Mouse (Mus musculus): ENCODE results near the gene Fbln1. TPM values are rescaled to one million over a fixed set of nuclear protein-coding genes. Genes with fewer than 3 reads are reported as not detected.

Fbln1 gene
- polyA plus RNA-seq, 1 experiment from 2014 or later, result 145 TPM

- peaks cover 32% of the 10 kb centered on the region for H3K4me1 ChIP-seq (ENCODE audit: control insufficient read depth, insufficient read depth, low read length)
- no peak overlapping the region for H3K9ac ChIP-seq (ENCODE audit: low read depth, low read length)
- H3K36me3 ChIP-seq (ENCODE audit: control insufficient read depth, insufficient read depth, low read length), result no peaks in the 10 kb centered on the region
- H3K27ac ChIP-seq (ENCODE audit: low read depth, low read length), result peak overlapping the region; percentile 73; the same call in 1 of the 2 replicates
- ATAC-seq (replicated peaks; ENCODE audit: insufficient number of reproducible peaks, low FRiP score, low TSS enrichment), result no peak
- no peaks in the 10 kb centered on the region for H3K9me3 ChIP-seq (replicated peaks; ENCODE audit: control insufficient read depth, low read length)
- no peak overlapping the region for H3K4me3 ChIP-seq (ENCODE audit: low read depth, low read length)
- H3K4me2 ChIP-seq, result no peak overlapping the region
- WGBS (ENCODE audit: insufficient replicate concordance), result 55% methylated on average over 10 of the region's 10 CpGs
- no peaks in the 10 kb centered on the region for H3K27me3 ChIP-seq (ENCODE audit: control insufficient read depth, insufficient read depth, low read length)
Measured at GRCm38 (mm10) chr15:85174060-85174459, 31.7 kb upstream of the Fbln1 start.

- no peaks in the 10 kb centered on the region for H3K9me3 ChIP-seq (replicated peaks; ENCODE audit: control insufficient read depth, low read length)
- ATAC-seq (replicated peaks; ENCODE audit: insufficient number of reproducible peaks, low FRiP score, low TSS enrichment), result no peak
- WGBS (ENCODE audit: insufficient replicate concordance), result 57% methylated on average over 8 of the region's 8 CpGs
- H3K4me3 ChIP-seq (ENCODE audit: low read depth, low read length), result 0 out of 2 replicates have a peak overlapping the region, but pooled peaks have one; percentile 8
- H3K4me2 ChIP-seq, result peak overlapping the region; percentile 51
- peak overlapping the region; percentile 34; the same call in 1 of the 2 replicates for H3K9ac ChIP-seq (ENCODE audit: low read depth, low read length)
- H3K4me1 ChIP-seq (ENCODE audit: control insufficient read depth, insufficient read depth, low read length), result peaks cover 38% of the 10 kb centered on the region
- H3K36me3 ChIP-seq (ENCODE audit: control insufficient read depth, insufficient read depth, low read length), result no peaks in the 10 kb centered on the region
- no peaks in the 10 kb centered on the region for H3K27me3 ChIP-seq (ENCODE audit: control insufficient read depth, insufficient read depth, low read length)
- H3K27ac ChIP-seq (ENCODE audit: low read depth, low read length), result peak overlapping the region; percentile 84
Measured at GRCm38 (mm10) chr15:85177576-85177975, 28.2 kb upstream of the Fbln1 start.

DNA sequence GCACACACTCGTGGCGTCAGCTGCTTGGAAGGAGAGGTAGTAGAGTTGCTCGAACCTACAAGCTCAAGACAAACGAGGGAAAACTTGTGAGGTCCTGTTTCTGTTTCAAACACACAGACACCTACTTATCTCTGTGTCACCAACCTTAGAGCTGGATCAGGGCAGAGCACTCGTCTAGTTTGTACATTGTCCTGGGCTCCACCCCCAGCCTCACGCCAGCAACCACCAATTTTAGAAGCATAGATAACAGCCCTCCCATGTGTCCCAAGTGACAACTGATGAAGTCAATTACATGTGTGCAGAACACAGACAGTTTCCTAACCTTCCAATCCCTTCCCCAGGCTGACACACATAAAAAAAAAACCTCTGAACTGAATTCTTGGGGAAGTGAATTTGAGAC is 27.6 kb upstream of the Fbln1 start:
- H3K9me3 ChIP-seq (replicated peaks; ENCODE audit: control insufficient read depth, low read length), result no peaks in the 10 kb centered on the region
- peak overlapping the region; percentile 84 for H3K27ac ChIP-seq (ENCODE audit: low read depth, low read length)
- no peak overlapping the region for H3K4me3 ChIP-seq (ENCODE audit: low read depth, low read length)
- H3K4me1 ChIP-seq (ENCODE audit: control insufficient read depth, insufficient read depth, low read length), result peaks cover 34% of the 10 kb centered on the region
- no peaks in the 10 kb centered on the region for H3K27me3 ChIP-seq (ENCODE audit: control insufficient read depth, insufficient read depth, low read length)
- no peaks in the 10 kb centered on the region for H3K36me3 ChIP-seq (ENCODE audit: control insufficient read depth, insufficient read depth, low read length)
- H3K4me2 ChIP-seq, result peak overlapping the region; percentile 51
- peak; percentile 81; the same call in 1 of the 2 replicates for ATAC-seq (replicated peaks; ENCODE audit: insufficient number of reproducible peaks, low FRiP score, low TSS enrichment)
- WGBS (ENCODE audit: insufficient replicate concordance), result 31% methylated on average over 6 of the region's 6 CpGs
- 0 out of 2 replicates have a peak overlapping the region, but pooled peaks have one; percentile 34 for H3K9ac ChIP-seq (ENCODE audit: low read depth, low read length)

DNA sequence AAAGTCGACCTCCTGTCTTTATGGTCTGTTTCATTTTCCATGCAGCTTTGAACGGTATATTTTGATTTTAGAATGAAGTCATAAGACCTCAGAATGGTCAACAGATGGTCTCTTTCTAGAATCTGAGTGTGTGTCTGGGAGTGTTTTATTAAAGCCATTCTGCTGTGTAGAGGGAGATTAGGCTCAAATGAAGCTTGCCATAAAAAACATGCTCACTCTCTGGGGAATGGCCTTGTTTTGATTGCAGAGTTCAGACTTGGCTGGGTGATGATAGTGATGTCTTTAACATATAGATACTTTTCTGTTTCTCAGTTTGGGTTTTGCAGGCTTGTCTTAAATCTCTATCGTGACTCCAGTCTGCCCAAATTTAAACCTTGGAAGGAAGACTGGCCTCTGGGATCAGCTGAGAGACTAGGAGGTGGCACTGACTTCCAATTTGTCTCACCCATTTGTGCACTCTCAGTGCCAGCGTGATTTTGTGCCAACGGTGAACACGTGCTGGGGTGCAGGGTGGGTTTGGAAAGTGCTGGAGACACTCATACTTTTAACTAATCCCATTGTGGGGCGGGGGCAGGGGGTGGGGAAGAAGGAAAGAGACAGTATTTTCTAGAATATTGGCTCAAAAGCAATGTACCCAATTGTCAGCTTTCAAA is 26.1 kb upstream of the Fbln1 start:
- H3K9me3 ChIP-seq (replicated peaks; ENCODE audit: control insufficient read depth, low read length), result no peaks in the 10 kb centered on the region
- H3K27ac ChIP-seq (ENCODE audit: low read depth, low read length), result peak overlapping the region; percentile 35; the same call in 1 of the 2 replicates
- 66% methylated on average over 7 of the region's 7 CpGs for WGBS (ENCODE audit: insufficient replicate concordance)

DNA sequence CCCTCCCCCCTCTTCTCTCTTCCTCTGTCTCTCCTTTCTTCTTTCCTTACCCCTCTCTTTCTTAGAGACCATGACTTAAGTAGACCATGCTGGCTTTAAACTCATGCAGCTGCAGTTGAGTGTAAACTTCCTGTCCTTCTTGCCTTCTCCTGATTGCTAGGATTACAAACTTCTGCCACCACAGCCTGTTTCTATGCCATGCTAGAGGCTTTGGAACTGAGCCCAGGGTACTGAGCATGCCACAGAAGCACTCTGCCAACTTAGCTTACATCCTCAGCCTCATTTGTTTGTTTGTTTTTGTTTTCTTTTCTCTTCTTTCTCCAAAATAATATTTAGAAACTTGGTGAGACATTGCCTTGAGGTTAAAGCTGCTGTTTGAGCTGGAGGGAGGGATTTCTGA is 25.4 kb upstream of the Fbln1 start:
- Histone ChIP-seq H3K9ac (ENCODE audit: low read depth, low read length) (no peak overlapping the region), H3K4me3 (ENCODE audit: low read depth, low read length) (no peak overlapping the region), H3K36me3 (ENCODE audit: control insufficient read depth, insufficient read depth, low read length) (no peaks in the 10 kb centered on the region), H3K9me3 (replicated peaks; ENCODE audit: control insufficient read depth, low read length) (no peaks in the 10 kb centered on the region), H3K4me2 (no peak overlapping the region), H3K4me1 (ENCODE audit: control insufficient read depth, insufficient read depth, low read length) (peaks cover 24% of the 10 kb centered on the region), H3K27ac (ENCODE audit: low read depth, low read length) (no peak overlapping the region), H3K27me3 (ENCODE audit: control insufficient read depth, insufficient read depth, low read length) (no peaks in the 10 kb centered on the region)
- ATAC-seq (replicated peaks; ENCODE audit: insufficient number of reproducible peaks, low FRiP score, low TSS enrichment), result no peak

More for the DNA sequence above, 26.1 kb upstream of the Fbln1 start:
- H3K4me3 ChIP-seq (ENCODE audit: low read depth, low read length), result no peak overlapping the region
- H3K36me3 ChIP-seq (ENCODE audit: control insufficient read depth, insufficient read depth, low read length), result no peaks in the 10 kb centered on the region
- no peaks in the 10 kb centered on the region for H3K27me3 ChIP-seq (ENCODE audit: control insufficient read depth, insufficient read depth, low read length)
- H3K4me1 ChIP-seq (ENCODE audit: control insufficient read depth, insufficient read depth, low read length), result peaks cover 24% of the 10 kb centered on the region
- ATAC-seq (replicated peaks; ENCODE audit: insufficient number of reproducible peaks, low FRiP score, low TSS enrichment), result no peak
- no peak overlapping the region for H3K9ac ChIP-seq (ENCODE audit: low read depth, low read length)
- H3K4me2 ChIP-seq, result no peak overlapping the region

DNA sequence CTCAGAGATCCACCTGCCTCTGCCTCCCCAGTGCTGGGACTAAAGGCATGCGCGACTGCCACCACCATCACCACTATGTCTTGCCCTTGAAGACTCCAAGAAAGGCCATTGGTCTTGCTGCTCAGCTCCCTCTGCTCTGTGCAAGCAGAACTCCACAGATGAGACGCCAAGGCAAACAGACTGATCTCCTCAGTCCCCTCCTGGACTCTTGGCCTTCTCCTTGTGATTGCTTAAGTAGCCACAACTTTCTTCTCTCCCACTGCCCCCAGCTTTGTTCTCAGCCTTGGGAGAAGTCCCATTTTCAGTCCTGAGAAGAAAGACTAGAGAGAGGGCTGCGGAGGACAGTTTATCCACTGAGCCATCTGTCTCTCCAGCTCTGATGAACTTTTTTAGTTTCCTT is 23.7 kb upstream of the Fbln1 start:
- no peaks in the 10 kb centered on the region for H3K27me3 ChIP-seq (ENCODE audit: control insufficient read depth, insufficient read depth, low read length)
- H3K36me3 ChIP-seq (ENCODE audit: control insufficient read depth, insufficient read depth, low read length), result no peaks in the 10 kb centered on the region
- H3K4me1 ChIP-seq (ENCODE audit: control insufficient read depth, insufficient read depth, low read length), result peaks cover 22% of the 10 kb centered on the region
- no peak overlapping the region for H3K4me3 ChIP-seq (ENCODE audit: low read depth, low read length)
- H3K4me2 ChIP-seq, result no peak overlapping the region
- WGBS (ENCODE audit: insufficient replicate concordance), result 79% methylated on average over 4 of the region's 4 CpGs
- ATAC-seq (replicated peaks; ENCODE audit: insufficient number of reproducible peaks, low FRiP score, low TSS enrichment), result no peak
- H3K9ac ChIP-seq (ENCODE audit: low read depth, low read length), result no peak overlapping the region
- H3K9me3 ChIP-seq (replicated peaks; ENCODE audit: control insufficient read depth, low read length), result no peaks in the 10 kb centered on the region
- no peak overlapping the region for H3K27ac ChIP-seq (ENCODE audit: low read depth, low read length)

- H3K9ac ChIP-seq (ENCODE audit: low read depth, low read length), result no peak overlapping the region
- no peaks in the 10 kb centered on the region for H3K9me3 ChIP-seq (replicated peaks; ENCODE audit: control insufficient read depth, low read length)
- no peaks in the 10 kb centered on the region for H3K4me1 ChIP-seq (ENCODE audit: control insufficient read depth, insufficient read depth, low read length)
- no peak for ATAC-seq (replicated peaks; ENCODE audit: insufficient number of reproducible peaks, low FRiP score, low TSS enrichment)
- no peak overlapping the region for H3K4me3 ChIP-seq (ENCODE audit: low read depth, low read length)
- H3K27me3 ChIP-seq (ENCODE audit: control insufficient read depth, insufficient read depth, low read length), result no peaks in the 10 kb centered on the region
- 70% methylated on average over 7 of the region's 7 CpGs for WGBS (ENCODE audit: insufficient replicate concordance)
- H3K4me2 ChIP-seq, result no peak overlapping the region
- no peaks in the 10 kb centered on the region for H3K36me3 ChIP-seq (ENCODE audit: control insufficient read depth, insufficient read depth, low read length)
- no peak overlapping the region for H3K27ac ChIP-seq (ENCODE audit: low read depth, low read length)
Measured at GRCm38 (mm10) chr15:85186916-85187315, 18.8 kb upstream of the Fbln1 start.

- H3K36me3 ChIP-seq (ENCODE audit: control insufficient read depth, insufficient read depth, low read length), result no peaks in the 10 kb centered on the region
- H3K27me3 ChIP-seq (ENCODE audit: control insufficient read depth, insufficient read depth, low read length), result no peaks in the 10 kb centered on the region
- H3K4me2 ChIP-seq, result no peak overlapping the region
- no peak for ATAC-seq (replicated peaks; ENCODE audit: insufficient number of reproducible peaks, low FRiP score, low TSS enrichment)
- no peak overlapping the region for H3K27ac ChIP-seq (ENCODE audit: low read depth, low read length)
- no peak overlapping the region for H3K4me3 ChIP-seq (ENCODE audit: low read depth, low read length)
- no peak overlapping the region for H3K9ac ChIP-seq (ENCODE audit: low read depth, low read length)
- WGBS (ENCODE audit: insufficient replicate concordance), result 43% methylated on average over 8 of the region's 8 CpGs
- H3K4me1 ChIP-seq (ENCODE audit: control insufficient read depth, insufficient read depth, low read length), result no peaks in the 10 kb centered on the region
- no peaks in the 10 kb centered on the region for H3K9me3 ChIP-seq (replicated peaks; ENCODE audit: control insufficient read depth, low read length)
Measured at GRCm38 (mm10) chr15:85188167-85188778, 17.5 kb upstream of the Fbln1 start.

Measured in heart, embryonic 11.5 days (tissue).